Mouse (Mus musculus) layer of hippocampus, adult 9-10 months (tissue): ENCODE results near the gene Capn7.

Source experiments
- DNase-seq: peaks from one replicate; pipeline ENCODE4 v3.0.0; 2022; ENCODE audit warnings: low spot score

The Capn7 gene

DNA sequence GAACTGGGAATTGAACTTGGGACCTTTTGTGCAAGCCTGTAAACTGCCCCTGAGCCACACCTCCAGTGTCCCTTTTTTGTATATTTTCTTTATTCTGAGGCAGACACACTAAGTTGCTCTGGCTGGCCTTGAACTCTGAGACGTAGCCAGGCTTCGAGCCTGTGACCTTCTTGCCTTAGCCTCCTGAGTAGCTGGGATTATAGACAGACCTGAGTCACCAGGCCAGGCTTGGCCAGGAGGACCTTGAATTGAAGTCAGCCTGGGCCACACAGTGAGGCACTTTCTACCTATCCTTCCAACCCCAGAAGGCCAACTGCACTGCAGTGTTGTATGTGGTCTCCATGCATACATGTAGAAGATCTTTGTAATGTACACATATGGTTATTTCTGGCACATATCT is 60.0 kb downstream of the Capn7 start:
- no peak for DNase-seq

DNA sequence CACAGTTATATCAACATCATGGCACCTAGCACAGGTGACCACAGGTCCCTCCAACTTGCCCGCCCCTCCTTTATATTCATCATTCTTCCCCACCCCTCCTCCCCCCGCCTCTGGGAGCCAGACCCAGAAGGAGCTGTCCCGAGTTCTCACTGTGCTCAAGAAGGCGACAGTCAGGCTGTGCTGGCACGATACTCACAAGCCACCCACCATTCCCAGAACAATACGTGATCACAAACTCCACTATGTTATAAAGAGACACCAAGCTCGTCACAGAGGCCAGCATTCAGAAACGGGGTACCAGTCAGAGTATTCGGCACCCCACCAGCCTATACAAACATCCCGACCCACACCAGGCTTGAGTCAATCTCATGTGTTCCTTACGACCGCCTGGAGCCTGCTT is 60.9 kb downstream of the Capn7 start:
- no peak for DNase-seq

DNA sequence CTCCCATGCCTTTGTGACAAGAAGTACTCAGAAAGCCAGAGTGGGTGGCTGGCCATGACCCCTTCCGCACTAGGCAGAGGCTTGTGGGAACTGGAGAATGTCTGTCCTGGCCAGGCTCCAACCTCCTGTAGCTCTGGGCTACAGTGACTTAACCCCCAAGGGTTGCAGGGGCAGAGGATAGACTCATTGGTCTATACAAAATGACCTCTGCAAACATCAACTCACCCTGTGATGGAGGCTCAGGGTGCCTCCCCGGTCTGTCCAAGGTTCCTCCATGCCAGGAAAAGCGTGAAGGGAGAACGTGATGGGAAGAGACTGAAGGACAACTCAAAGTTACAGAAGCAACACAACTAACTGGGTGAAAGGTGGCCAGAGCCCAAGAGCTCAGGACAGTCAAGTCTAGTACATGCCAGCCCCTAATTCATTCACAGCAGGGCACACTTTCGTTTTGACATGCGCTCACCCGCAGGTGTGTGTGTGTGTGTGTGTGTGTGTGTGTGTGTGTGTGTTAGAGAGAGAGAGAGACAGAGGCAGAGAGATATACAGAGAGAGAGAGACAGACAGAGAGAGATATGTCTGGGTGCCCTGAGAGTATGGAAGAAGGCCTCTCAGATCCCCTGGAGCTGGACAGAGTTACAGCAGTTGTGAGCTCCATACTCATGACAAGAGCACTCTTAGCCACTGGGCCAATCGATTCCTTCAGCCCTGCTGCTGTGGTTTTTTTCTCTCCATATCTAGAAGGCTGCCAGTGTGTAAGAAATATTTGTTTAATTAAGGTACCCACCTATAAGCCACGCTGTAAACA is 61.6 kb downstream of the Capn7 start:
- no peak for DNase-seq

DNA sequence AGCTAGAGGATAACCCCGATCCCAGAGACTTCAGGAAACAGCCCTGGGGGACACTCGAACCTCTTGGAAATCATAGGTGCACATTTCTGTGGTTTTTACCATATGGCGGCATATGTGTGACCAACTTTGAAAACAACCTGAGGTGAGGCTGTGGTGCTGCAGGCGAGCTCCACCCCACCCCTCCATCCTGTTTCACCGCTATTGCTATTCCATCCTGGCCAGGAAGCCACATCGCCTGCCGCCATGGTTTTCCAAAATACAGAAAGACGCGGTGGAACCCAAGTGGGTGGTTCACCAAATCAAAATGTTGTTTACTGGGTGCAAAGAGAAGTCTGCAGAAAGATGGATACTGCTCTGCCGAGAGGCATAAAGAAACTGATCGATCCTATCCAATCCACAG is 62.4 kb downstream of the Capn7 start:
- DNase-seq = no peak

DNA sequence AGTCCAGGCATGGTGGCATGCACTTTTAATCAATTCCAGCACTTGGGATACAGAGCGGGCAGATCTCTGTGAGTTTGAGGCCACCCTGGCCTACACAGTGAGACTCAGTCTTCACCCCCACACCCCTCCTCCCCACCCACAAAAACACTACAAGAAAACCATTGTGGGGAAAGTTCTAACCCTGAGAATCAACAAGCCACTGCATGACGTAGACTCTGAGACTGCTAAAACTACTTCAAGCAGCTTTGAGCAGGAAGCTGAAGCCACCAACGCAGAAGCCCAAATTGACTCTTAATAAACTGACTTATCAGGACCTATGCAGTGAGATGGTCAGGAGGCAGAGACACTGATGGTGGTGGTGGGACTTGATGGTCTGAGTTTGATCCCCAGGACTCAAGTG is 62.8 kb downstream of the Capn7 start:
- no peak for DNase-seq

DNA sequence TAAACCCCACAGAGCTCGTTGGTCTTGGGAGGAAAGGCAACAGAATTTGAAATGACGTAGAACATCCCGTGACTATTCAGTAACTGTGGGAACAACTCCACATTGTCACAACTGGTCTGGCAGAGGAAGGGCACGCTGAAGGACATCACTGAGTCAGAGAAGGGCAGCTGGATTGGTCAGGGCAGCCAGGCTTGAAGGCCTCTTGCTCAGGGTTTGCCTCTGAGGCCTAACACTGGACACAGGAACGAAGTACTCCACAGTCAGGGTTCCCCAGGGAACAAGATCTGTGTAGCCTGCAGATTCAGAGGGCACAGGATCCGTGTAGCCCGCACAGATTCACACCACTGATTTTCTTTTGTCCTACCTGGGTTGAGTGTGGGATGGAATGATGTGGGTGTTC is 63.8 kb downstream of the Capn7 start:
- DNase-seq = no peak

DNA sequence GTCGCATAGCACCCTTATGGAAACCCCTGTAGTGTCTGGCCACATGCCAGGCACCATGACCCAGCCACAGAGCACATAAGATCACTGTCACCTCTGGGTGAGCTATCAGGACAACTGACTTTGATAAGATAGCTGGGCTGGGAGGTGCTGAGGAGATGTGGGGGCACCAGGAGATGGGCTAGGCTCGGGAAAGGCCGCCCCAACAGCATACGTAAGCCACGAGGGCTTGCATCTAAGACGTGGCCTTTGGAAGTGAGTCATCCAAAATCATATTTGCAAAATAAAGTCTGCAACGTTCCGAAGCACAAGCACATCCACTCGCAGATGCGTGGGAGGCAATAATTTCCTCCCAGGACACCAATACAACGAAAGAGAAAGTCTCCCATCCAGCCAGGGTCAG is 64.5 kb downstream of the Capn7 start:
- DNase-seq = no peak

DNA sequence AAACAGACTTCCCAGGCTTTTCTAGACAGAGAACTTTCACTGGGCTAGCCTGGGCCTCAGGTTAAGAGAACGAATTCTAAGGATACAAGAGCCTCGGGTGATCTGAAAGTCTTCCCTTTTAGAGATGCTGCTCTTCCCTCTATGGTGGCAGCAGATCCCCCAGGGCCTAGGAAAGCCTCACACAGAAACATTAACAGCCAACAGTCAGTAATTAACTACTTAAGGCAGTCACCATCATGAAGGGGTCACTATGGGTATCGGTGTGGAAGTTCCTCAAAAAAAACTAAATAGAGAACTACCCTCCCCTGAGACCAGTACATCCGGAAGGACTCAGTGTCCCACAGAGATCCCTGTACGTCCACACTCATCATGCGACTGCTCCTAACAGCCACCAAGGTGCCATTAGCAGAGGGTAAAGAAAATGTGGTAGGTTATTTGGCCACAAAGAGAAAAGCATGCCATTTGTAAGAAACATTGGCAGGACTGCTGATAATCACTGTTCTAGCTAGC is 65.5 kb downstream of the Capn7 start:
- DNase-seq = no peak

DNA sequence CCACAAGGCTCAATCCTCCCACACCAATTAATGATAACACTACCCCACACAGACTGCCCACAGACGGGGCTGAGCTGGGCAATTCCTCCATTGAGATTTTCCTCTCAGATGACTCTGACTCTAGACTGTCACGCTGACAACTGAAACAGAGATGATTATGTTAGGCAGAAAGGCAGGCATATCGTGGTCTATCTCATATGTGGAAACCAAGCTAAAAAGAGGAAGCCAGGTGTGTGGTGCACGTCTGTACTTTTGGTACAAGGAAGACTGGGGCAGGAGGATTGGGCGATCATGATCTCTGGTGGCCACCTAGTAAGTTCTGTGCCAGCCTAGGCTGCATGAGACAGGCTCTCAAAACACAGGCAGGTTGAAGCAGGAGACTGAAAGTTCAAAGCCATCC is 66.3 kb downstream of the Capn7 start:
- no peak for DNase-seq

DNA sequence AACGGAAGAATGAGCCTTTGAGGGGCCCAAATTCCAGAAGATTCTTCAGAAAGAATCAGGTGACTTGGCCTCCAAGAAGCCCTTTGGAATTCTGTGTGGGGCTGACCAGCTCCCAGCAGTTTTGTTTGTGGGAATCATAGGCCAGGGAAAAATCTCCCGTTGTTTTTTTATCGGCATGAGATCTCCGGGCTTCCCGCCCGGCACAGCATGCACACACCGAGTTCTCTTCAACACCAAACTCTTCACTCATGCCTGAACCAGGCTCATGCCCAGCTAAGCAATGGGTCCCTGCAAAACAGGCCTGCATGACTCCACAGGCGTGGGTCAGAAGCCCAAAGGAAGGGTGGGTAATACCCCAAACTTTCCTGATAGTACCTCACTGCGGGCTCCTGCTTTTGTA is 67.1 kb downstream of the Capn7 start:
- no peak for DNase-seq

DNA sequence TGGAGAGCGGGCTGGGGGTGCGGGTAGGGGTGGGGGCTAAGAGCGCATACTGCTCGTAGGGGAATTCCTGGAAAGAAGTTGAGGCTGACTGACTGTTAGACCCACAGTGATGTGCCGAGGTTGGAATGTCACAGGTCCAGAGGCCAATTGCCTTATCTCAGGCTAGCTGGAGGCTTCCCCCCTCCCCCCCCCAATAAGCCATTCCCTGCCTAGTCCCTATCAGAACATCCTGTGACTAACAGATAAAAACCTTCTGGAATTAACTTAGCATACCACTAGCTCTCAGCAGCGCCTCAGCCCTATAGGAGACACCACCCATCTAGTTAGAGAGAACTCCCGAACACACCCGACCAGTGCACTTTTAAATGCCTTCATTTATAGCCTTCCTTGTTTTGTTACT is 67.6 kb downstream of the Capn7 start:
- no peak for DNase-seq

DNA sequence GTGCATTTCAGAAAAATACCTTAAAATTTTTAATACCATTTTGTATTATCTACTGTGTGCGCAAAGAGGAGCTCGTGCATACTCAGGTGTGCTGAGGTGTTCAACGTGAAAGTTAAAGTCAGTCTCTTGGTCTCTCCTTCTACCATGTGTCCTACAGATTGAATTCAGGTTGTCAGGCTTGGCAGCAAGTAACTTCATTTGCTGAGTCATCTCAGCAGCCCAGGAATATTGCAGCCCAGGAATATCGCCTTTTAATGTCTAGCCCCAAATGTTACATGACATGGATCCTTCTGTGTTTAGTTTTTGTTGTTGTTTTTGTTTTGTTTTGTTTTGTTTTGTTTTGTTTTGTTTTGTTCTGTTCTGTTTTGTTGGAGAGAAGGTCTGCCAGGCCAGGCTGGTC is 68.2 kb downstream of the Capn7 start:
- no peak for DNase-seq

DNA sequence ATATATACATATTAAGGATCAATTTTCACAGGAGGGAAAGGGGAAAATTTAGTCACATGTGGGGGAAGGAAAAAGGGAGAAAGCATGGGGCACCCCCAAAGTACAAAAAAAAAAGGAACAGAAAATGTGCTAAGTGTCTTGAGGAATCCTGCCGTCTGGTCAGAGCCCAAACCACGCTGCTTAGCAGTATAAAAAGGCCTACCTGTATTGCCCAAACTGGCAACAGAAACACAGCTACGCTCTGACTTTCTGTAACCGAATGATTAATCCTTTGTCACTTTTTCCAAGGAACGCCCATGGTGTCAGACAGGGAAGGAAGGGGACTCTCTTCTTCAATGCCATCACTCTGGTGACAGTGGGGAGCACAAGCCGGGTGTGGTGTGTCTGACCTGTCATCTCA is 69.2 kb downstream of the Capn7 start:
- no peak for DNase-seq

DNA sequence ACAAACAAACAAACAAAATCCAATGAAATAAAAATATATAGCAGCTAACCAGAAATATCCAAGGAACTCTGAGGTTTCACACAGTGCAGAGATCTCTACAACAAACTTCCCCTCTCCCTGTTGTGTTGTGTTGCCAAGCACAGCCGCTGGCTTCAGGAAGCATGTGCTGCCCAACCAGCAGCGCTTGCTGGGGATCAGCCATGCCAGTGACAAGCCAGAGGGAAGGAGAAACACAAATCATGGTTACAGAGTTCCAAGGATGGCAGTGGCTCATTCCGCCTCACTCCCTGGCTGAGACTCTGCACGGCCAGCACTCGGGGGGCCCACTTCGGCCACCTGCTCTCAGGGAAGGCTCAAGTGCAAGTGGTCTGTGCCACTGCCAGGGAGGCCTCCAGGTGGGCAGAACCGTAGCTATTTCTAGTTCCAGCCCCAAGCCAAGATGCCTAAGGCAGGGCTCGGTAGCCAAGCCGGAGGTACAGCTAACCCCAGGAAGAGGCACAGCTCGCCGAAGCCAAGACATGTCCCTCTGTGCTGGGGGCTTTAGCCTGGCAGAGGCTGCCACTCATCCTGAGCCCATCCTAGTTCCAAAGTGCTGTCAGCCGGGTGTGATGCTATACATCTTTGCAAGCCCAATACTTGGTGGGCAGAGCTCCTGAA is 69.8 kb downstream of the Capn7 start:
- DNase-seq = no peak

DNA sequence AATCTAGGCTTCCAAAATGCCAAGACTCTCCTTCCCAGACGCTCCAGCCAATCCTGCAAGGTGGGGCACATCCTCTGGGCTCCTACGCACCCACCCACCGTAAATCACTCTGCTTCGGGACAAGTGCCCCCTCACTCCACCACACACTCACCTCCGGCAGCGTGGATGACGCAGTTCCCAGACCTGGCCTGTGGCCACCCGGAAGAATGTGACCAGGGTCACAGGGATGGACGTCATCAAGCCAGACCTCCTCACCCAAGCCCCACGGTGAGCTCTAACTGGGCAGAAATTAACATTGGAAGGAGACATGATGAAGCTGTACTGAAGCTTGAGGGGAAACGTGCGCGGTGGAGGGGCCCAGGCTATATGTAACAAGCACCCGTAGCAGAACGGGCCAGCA is 70.8 kb downstream of the Capn7 start:
- DNase-seq = no peak

DNA sequence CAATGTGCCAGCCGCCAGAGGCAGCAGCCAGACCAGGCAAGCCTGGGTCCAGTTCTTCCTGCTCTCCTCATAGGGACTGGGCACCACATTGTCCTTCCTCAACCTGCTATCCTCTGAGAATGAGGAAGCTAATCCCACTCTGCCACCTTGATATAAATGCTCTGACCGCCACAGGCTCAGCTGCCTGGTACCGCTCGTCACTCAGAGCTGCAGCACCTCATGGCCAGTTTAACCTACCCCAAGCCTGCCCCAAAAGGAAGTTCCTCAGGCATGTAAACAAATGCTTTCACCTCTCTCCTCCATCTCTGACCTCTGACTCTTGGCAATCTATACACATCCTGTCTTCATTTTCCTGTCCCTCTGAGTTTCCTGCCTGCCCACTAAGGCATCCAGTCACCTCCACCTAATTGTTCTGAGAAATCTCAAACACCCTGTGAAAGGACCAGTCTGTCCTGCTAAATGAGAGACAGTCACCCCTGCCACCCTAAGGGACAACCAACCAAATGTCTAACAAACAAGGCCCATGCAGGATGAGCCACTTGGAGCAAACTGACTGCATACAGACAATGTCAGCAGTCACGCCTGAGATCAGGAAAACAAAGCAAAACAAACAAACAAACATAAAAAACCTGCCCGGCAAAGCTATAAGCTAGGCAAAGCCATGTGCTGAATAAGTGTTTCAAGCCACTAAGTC is 71.6 kb downstream of the Capn7 start:
- DNase-seq = no peak

DNA sequence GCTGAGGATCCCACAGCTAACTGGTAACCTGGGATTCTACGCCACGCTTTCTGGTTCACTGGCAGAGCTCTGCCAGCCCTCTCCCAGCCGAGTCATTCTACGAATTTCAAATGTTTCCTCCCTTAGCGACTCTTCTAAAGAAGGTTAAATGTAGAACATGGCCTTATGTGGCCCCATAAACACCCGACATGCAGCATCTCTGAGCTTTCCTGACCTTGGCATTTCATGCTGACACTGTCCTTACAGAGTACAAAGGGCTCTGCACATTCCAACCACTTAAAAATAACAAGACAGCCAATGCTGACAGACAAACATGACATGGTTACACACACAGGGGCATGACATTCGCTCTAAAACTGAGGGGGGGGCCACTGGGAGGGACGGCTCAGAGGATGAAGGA is 72.2 kb downstream of the Capn7 start:
- DNase-seq = no peak

DNA sequence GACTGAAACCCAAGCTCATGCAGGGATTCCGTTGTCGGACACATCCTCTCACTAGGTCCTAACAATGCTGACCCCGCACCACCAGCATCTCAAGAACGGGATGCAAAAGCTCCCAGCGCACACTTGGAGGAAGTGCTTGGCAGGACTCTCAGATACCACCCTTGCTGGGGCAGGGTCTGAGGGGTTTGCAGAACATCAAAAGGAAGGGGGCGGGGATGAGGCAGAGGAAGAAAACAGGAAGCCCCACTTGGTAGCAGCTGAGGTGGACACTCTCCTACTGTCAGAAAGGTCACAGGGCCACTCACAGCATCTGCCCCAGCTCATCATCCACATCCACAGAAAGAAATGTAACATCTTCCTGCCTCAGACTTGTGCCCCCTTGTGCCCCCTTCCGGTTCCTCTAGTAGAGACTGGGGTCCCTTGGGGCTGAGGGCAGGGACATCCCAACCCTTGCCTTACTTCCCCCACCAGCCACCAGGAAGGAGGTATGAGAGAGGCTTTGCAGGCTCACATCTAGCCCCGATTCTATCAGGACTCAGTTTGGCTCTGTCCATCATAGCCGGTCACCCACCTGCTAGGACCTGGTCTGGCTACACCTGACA is 73.8 kb downstream of the Capn7 start:
- DNase-seq = no peak

DNA sequence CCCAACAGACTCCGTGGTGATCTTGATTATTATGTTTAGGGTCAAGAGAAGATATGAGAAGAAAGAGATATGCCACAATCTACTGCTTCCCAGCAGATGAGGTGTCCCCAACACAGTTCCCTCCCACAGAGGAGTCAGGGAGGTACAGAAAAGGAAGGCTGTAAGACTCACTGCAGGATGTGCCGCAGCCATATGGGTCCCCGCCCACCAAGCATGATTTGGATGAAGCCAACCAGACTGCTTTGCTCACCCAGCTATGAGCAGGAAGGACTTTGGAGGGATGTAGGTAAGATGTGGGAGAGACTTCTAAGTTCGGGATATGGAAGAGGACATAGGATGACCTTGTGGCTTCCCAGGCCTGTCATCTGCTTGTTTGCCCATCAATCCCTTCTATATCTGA is 74.3 kb downstream of the Capn7 start:
- DNase-seq = no peak

DNA sequence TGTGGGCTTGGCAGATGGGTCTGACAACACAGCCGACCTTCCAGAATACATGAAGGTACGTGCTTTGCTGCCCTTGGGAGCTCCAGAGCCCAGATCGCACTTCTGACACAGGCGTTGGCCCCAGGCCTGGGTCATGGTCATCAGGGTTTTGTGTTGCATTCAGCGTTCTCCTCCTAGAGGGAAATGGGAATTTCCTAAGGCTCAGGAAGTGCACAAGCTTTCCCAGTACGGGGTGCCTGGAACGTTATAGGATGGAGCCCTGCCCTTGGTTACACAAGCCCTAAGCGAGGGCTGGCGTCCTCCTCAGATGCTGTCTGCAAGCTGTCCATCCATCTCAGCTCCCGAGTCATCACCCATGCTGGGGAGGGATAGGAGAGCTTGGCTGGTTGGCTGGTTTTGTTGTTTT is 76.2 kb downstream of the Capn7 start:
- DNase-seq = no peak

DNA sequence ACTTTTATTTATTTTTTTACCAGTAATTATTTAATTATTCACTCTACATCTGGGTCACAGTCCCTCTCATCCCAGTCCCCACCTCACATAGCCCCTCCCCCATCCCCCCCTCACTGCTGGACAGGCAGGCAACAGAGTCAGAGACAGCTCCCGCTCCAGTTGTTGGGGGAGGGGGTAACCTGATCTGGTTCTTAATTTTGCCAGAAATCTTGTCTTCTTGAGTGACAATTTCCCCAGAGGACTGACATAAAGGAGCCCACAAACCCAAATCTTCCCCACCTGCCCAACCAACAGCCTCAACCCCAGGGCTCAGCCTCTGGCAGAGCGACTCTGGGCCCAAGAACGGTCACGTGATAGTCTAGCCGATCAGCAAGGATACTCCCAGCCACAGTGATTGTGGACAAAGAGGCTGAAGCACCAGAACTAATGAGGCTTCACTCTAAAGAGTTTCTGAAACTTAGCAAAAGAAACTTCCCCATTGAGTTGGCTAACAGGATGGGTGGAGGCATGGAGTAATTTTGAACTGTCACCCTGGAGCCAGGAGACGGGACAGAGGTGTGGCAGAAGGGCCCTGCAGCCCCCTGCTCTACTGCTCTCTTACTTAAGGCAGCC is 77.1 kb downstream of the Capn7 start:
- DNase-seq = no peak

DNA sequence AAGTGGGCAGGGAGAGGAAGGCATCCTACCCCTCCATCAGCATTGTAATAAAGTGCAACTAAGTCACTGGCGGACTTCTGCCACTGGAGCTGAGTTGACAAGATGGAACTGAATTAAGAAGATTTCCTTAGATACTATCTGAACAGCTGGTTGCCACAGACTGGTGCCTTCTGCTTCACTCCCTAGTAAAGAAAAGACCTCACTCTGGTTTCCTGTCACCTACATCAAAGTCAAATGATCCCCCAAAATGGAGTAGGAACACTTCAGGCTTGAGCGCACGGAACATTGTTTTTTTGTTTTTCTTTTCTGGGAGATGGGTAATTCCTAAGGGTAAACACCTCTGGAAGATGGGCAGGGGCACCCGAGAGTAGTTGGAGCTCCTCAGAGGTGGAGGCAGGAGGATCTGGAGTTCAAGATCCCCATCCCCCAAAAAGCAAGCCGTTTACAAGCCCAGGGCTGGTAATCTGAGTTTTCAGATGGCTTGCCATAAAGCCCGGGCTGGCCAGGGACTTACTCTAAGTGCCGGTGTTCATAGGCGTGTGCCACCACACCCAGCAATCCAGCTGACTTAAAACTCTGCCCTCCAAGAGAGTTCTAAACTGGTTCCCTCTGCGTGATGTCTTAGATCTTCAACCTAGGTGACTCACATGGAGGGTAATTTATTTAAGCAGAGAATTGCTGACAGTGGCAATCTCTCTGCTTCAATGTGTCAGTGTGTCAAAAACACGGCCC is 78.0 kb downstream of the Capn7 start:
- DNase-seq = no peak
